Mouse (Mus musculus) heart, postnatal 0 days (tissue): ENCODE results near the gene BC049352.

Experiments
- CTCF ChIP-seq: IDR thresholded peaks from 2 replicates; pipeline ENCODE4 v1.5.1; 2016; ENCODE audit warnings: antibody characterized with exemption, control low read depth, low read depth
- EP300 ChIP-seq: IDR thresholded peaks from 2 replicates; pipeline ENCODE4 v1.6.1; 2016; ENCODE audit warnings: antibody characterized with exemption, low read depth

- TF ChIP-seq CTCF (no peak), EP300 (no peak)
Observed at GRCm38 (mm10) chr9:45173475-45173874, 8.3 kb upstream of the BC049352 start.
